Mouse (Mus musculus): ENCODE results near the gene Gm45837. TPM values are rescaled to one million over a fixed set of nuclear protein-coding genes. Genes with fewer than 3 reads are reported as not detected.

Gene Gm45837
- polyA plus RNA-seq, 1 experiment from 2014 or later, result 3.2 TPM

DNA sequence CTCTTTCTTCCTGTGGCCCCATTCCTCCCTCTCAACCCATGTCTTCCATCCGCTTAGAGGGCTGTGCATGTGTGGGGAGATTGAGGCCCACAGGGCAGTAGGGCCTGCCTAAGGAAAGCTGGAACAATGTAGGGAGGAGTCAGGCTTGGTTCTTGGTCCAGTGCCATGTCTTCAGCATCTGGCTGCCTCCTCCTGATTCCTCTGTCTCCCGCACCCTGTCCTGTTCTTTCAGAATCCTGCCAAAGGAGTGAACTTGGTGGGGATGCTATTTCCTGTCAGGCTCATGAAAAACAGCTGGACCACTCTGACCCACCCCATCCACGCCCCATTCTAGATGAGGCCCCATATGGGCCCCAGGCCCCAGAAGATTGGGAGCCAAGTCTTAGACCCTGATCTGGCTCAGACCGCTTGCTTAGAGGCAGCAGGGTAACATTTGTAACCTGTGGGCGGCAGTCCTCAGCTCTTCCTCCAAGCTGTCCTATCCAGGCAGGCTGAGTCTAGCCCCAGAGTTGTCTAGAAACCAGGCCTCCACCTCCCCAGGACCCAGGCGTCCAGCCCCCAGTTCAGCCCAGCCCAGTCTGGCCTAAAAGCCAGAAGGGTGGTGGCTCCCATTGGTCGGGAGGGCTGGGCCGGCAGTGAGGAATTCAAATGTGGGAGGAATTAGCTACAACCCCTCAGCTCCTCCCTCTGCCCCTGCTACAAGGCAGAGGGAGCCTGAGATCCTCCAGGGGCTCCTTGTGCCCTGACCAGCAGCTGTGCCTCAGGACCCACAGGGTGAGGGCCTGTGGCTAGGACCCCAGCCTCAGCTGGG, 16.8 kb upstream of the Gm45837 start:
- Histone ChIP-seq H3K27ac (peak overlapping the region; percentile 94), H3K9me3 (no peaks in the 10 kb centered on the region), H3K4me3 (peak overlapping the region; percentile 36), H3K9ac (peak overlapping the region; percentile 62), H3K36me3 (peaks cover 31% of the 10 kb centered on the region), H3K27me3 (no peaks in the 10 kb centered on the region), H3K4me2 (replicated peaks) (peak overlapping the region; percentile 60), H3K4me1 (peaks cover 51% of the 10 kb centered on the region)
- WGBS, result 29% methylated on average over 8 of the region's 8 CpGs
- ATAC-seq (ENCODE audit: low FRiP score, low read depth), result peak; percentile 81

DNA sequence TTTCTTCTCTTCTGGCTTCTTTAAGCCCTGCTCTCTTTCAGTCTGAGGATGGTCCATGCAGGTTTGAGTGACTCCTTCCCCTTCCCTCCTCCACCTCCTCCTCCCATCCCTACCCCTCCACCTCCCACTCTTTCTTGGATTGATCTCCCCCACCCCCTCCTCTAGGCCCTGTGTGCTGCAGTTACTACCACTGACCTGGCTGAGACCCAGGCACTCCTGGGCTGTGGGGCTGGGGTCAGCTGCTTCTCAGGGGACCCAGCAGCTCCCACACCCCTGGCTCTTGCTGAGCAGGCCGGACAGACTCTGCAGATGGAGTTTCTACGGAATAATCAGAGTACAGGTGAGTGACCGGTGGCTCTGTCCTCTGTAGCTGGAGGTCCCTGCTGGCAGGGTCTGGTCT, 16.1 kb upstream of the Gm45837 start:
- Histone ChIP-seq H3K4me1 (peaks cover 51% of the 10 kb centered on the region), H3K9ac (peak overlapping the region; percentile 62), H3K4me2 (replicated peaks) (peak overlapping the region; percentile 60), H3K4me3 (peak overlapping the region; percentile 36), H3K36me3 (peaks cover 33% of the 10 kb centered on the region), H3K27me3 (no peaks in the 10 kb centered on the region), H3K27ac (peak overlapping the region; percentile 94), H3K9me3 (no peaks in the 10 kb centered on the region)
- 49% methylated on average over 3 of the region's 3 CpGs for WGBS
- ATAC-seq (ENCODE audit: low FRiP score, low read depth), result 0 out of 2 replicates have a peak, but pooled peaks have one; percentile 1

DNA sequence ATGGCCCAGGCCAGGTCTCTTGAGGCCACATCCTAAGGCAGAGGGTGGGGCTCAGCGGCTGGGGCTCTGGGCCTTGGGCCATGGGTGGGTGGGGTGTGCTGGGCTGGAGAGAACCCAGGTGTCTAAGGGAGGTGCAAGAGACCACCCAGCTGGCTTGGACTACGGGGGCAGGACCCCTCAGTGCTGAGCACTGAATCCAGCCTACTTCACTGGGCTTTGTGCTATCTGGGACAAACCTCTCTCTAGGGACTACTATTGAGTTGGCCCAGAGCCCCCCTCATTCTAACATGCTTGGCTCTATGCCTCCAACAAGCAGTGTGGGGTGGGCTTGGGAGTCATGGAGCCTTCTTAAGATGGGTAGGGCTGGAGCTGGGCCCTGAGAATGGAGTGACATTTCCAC, 15.2 kb upstream of the Gm45837 start:
- Histone ChIP-seq H3K4me3 (peak overlapping the region; percentile 36), H3K4me2 (replicated peaks) (peak overlapping the region; percentile 60), H3K9me3 (no peaks in the 10 kb centered on the region), H3K9ac (peak overlapping the region; percentile 62; the same call in 1 of the 2 replicates), H3K27ac (peak overlapping the region; percentile 94; the same call in 1 of the 2 replicates), H3K4me1 (peaks cover 51% of the 10 kb centered on the region), H3K36me3 (peaks cover 41% of the 10 kb centered on the region), H3K27me3 (no peaks in the 10 kb centered on the region)
- WGBS, result 88% methylated on average over 2 of the region's 2 CpGs
- no peak for ATAC-seq (ENCODE audit: low FRiP score, low read depth)

DNA sequence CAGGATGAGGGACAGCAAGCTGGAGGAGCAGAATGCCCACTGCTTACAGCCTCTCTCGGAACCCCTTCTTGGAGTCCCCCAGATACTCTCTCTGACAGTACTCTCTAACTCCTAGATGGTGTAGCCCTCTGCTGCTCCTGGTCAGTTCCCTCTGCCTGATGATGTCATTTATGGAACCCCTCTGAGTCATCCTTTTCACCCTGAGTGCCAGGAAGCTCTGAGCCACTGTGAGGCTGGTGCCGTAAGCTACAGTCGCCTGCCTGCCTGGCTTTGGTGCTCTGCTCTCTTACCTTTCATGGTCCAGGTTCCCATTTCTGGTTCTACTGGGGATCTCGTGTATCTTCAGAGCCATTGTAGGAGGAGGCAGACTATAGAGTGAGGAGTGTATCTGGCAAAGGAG, 13.5 kb upstream of the Gm45837 start:
- Histone ChIP-seq H3K27me3 (no peaks in the 10 kb centered on the region), H3K9me3 (no peaks in the 10 kb centered on the region), H3K4me1 (peaks cover 40% of the 10 kb centered on the region), H3K4me3 (no peak overlapping the region), H3K9ac (no peak overlapping the region), H3K4me2 (replicated peaks) (no peak overlapping the region), H3K36me3 (peaks cover 58% of the 10 kb centered on the region), H3K27ac (no peak overlapping the region)
- no peak for ATAC-seq (ENCODE audit: low FRiP score, low read depth)
- WGBS, result 89% methylated on average over 4 of the region's 4 CpGs

DNA sequence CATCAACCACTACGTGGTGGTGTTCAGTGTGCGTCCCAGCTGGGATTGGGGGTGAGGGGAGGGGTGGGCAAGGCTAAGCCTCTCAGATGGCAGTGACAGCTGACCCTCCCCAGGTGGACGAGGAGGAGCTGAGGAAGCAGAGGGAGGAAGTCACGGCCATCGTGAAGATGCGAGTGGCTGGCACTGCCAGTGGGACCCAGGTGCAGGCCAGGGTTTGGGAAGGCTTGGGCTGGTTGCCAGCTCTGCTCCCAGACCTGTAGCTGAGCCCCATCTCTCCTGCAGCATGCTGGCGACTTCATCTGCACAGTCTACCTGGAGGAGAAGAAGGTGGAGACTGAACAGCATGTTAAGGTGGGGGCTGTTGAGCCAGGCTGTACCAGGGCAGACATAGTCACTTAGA, 9.2 kb upstream of the Gm45837 start:
- no peak overlapping the region for H3K9ac ChIP-seq
- H3K9me3 ChIP-seq, result no peaks in the 10 kb centered on the region
- H3K36me3 ChIP-seq, result peaks cover 87% of the 10 kb centered on the region
- WGBS, result 82% methylated on average over 7 of the region's 7 CpGs
- no peaks in the 10 kb centered on the region for H3K4me1 ChIP-seq
- H3K27ac ChIP-seq, result no peak overlapping the region
- H3K27me3 ChIP-seq, result no peaks in the 10 kb centered on the region
- H3K4me3 ChIP-seq, result no peak overlapping the region
- ATAC-seq (ENCODE audit: low FRiP score, low read depth), result no peak
- no peak overlapping the region for H3K4me2 ChIP-seq (replicated peaks)

DNA sequence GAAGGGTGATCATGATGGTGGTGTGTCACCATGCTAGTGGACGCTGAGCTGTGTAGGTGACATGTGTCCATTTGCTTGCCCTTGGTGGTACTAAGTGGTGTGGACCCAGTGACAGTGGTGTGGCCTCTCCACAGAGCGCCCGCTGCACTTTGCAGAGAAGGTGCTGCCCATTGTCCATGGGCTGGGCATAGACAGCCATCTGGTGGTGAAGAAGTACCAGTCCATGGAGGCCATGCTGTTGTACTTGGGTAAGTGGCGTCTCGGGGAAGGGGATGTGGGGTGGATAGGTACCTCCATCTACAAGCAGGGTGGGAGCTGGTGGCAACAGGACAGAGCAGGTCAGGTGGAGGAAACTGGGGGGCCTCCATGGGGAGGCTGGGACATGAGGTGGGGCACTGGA, 6.9 kb upstream of the Gm45837 start:
- Histone ChIP-seq H3K27ac (no peak overlapping the region), H3K9me3 (no peaks in the 10 kb centered on the region), H3K36me3 (peaks cover 81% of the 10 kb centered on the region), H3K4me1 (no peaks in the 10 kb centered on the region), H3K27me3 (no peaks in the 10 kb centered on the region), H3K9ac (no peak overlapping the region), H3K4me2 (replicated peaks) (no peak overlapping the region), H3K4me3 (no peak overlapping the region)
- no peak for ATAC-seq (ENCODE audit: low FRiP score, low read depth)
- WGBS, result 90% methylated on average over 5 of the region's 5 CpGs

DNA sequence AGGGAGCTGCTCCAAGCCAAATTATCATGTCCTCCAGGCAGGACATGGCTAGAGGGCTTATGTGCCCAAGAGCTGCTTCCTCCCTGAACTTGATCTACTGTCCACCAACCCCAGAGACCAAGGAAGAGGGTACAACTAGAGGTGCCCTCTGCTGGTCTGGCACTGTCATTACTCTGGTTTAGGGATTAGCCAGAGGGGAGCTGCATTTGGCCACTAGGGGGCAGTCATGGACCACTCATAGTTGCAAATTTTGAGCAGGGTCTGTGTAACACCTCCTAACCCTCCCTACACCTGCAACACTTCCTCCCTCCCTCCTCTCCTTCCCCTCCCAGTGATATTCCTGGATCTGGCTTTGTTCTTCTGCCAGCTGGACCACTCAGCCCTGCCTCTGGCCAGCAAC, 2.1 kb downstream of the Gm45837 start:
- Histone ChIP-seq H3K27me3 (peaks cover 7% of the 10 kb centered on the region), H3K4me2 (replicated peaks) (no peak overlapping the region), H3K27ac (no peak overlapping the region), H3K4me3 (no peak overlapping the region), H3K9me3 (no peaks in the 10 kb centered on the region), H3K9ac (no peak overlapping the region), H3K36me3 (peaks cover 30% of the 10 kb centered on the region), H3K4me1 (peaks cover 21% of the 10 kb centered on the region)
- no peak for ATAC-seq (ENCODE audit: low FRiP score, low read depth)

DNA sequence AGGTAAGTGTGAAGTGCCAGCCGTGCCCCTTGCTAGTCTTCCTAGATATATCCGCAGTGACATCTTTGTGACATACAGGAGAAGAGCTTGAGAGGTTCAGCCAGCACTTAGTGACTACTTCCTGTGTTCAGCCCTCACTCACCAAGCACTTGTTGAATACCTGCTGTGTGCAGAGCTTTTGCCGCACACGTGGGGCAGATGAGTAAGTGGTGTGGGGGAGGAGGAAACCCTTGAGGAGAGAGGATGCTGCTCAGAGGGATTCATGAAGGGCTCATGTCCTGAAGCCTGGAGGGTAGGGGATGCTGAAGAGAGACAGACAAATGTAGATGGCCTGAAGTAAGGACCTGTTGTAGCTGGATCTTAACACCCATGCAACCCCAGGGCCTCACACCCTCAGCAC, 3.5 kb downstream of the Gm45837 start:
- H3K9ac ChIP-seq, result no peak overlapping the region
- peaks cover 21% of the 10 kb centered on the region for H3K4me1 ChIP-seq
- no peaks in the 10 kb centered on the region for H3K9me3 ChIP-seq
- peaks cover 15% of the 10 kb centered on the region for H3K36me3 ChIP-seq
- H3K4me3 ChIP-seq, result no peak overlapping the region
- H3K27me3 ChIP-seq, result peaks cover 15% of the 10 kb centered on the region
- no peak overlapping the region for H3K27ac ChIP-seq
- no peak overlapping the region for H3K4me2 ChIP-seq (replicated peaks)
- WGBS, result 39% methylated on average over 4 of the region's 4 CpGs
- no peak for ATAC-seq (ENCODE audit: low FRiP score, low read depth)

DNA sequence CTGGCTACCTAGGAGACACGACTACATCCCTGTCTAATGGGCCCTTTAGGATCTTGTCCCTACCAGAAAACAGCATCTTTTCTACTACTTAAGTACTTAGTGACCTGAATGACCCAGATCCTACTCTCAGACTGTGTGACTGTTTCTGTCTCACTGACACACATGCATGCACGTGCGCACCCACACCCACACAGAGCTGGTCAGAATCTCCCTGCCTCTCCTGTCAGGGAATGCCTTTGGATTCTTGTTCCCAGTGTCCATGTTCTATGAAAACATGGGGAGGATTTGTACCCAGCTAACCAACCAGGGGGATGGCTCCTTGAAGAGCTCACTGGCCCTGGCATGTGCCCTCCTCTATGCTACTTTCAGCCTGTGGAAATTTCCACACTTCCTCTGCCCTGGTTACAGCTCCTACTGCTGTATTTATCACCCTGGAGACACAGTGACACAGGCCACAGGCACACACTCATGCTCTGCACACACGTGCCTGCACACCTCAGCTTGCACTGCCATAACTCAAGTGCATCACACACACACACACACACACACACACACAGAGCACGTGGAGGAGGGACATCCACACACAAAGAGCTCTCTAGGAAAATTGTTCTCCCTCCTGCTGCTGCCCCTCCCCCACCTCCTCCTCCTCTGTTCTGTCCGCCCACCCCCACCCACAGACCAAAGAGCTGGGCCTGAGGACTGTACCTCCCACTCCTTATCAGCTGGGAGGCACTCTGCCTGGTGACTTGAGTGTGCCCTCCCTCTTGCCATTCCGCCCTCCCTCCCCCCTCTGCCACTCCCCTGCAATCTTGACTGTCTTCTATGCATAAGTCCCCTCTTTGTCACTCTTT, 4.2 kb downstream of the Gm45837 start:
- Histone ChIP-seq H3K36me3 (peaks cover 14% of the 10 kb centered on the region), H3K4me1 (peaks cover 21% of the 10 kb centered on the region), H3K27me3 (peaks cover 20% of the 10 kb centered on the region), H3K9me3 (no peaks in the 10 kb centered on the region), H3K9ac (no peak overlapping the region), H3K4me3 (no peak overlapping the region), H3K27ac (no peak overlapping the region), H3K4me2 (replicated peaks) (no peak overlapping the region)
- ATAC-seq (ENCODE audit: low FRiP score, low read depth), result no peak
- 31% methylated on average over 7 of the region's 7 CpGs for WGBS

DNA sequence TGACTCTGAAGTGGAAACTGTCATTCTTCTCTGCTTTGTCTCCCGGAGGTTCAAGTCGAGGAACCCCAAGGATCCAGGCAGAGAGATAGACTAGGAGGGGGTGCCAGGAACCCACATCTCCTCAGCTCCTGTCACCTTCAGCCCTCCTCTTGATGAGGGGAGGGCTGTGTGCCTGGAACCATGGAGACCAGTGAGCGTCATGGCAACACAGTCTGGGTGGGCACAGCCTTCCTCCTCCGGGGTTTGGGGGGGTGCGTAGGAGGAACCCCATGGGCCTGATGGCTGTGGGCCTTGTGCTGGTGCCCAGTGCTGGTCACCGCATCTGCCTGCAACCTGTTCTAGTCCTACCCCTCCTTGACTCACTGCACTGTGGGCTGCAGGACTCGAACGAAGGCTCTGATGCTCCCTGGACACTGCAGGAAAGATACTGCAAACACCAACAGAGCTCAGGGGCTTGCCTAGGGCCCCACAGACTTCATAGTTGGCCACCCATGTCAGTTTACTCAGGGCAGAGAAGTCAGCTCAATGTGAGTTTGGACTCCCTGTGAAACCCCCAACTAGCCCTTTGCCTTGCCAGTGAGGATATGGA, 4.9 kb downstream of the Gm45837 start:
- Histone ChIP-seq H3K27me3 (peaks cover 25% of the 10 kb centered on the region), H3K36me3 (0 out of 2 replicates have a peak, but pooled peaks cover 11% of the 10 kb centered on the region), H3K4me3 (no peak overlapping the region), H3K27ac (no peak overlapping the region), H3K4me1 (peaks cover 21% of the 10 kb centered on the region), H3K9ac (no peak overlapping the region), H3K4me2 (replicated peaks) (no peak overlapping the region), H3K9me3 (no peaks in the 10 kb centered on the region)
- 40% methylated on average over 8 of the region's 8 CpGs for WGBS
- ATAC-seq (ENCODE audit: low FRiP score, low read depth), result no peak

DNA sequence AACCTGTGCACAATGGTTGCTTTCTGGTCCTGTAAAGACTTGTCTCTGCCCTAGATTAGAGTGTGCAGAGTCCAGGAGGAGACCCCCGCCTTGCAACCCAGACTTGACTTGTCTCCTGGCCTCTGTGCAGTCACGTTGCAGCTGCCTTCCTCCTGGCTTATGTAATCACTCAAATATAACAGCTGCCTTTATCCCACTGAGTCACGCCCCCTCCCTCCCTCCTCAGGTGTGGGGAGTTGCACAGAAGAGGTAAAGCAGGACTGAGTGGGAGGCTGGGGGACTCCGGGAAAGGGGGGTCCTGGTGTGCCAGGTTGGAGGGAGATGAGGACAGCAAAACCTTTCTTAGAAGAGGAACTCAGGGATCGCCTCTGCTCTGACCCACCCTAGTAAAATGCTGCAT, 5.7 kb downstream of the Gm45837 start:
- no peaks in the 10 kb centered on the region for H3K9me3 ChIP-seq

More for the DNA sequence above, 5.7 kb downstream of the Gm45837 start:
- 46% methylated on average over 5 of the region's 5 CpGs for WGBS
- no peak for ATAC-seq (ENCODE audit: low FRiP score, low read depth)
- H3K4me2 ChIP-seq (replicated peaks), result no peak overlapping the region
- peaks cover 30% of the 10 kb centered on the region for H3K27me3 ChIP-seq
- H3K36me3 ChIP-seq, result 0 out of 2 replicates have a peak, but pooled peaks cover 4% of the 10 kb centered on the region
- H3K4me1 ChIP-seq, result peaks cover 21% of the 10 kb centered on the region
- H3K27ac ChIP-seq, result no peak overlapping the region
- H3K9ac ChIP-seq, result no peak overlapping the region
- H3K4me3 ChIP-seq, result no peak overlapping the region

Measured in limb, embryonic 13.5 days (tissue).